Mouse (Mus musculus) liver, embryonic 14.5 days (tissue): Measurements from ENCODE around the gene Lgals8.

Experiments
- CTCF ChIP-seq: IDR thresholded peaks from 2 replicates; pipeline ENCODE4 v1.5.1; 2016; ENCODE audit warnings: antibody characterized with exemption, low read depth, control low read depth
- EP300 ChIP-seq: IDR thresholded peaks from 2 replicates; pipeline ENCODE4 v1.6.1; 2016; ENCODE audit warnings: antibody characterized with exemption, low read depth

DNA sequence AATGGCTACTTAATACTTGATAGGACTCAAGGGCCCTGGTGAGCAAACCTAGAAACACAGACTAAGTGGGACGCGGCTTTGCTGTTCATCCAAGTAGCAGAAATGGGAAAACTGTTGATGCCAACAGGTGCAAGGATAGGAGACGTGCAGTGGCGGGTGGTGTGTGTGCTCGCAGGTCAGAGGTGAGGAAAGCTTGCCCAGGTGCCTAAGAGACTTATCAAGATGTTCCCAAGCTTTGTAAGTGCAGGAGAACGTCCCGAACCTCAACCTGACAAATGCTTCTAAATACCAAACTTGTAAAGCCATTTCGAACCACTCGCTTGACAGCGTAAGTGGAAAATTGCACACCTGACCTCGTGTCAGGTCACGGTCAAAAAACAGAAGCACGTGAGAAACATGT, 36.2 kb downstream of the Lgals8 start:
- TF ChIP-seq CTCF (no peak), EP300 (no peak)
